Mouse (Mus musculus) heart, adult 2 months (tissue): ENCODE results near the gene Bloc1s3.

Experiments used
- CTCF ChIP-seq: fragments of 200-600 bp; IDR thresholded peaks from 2 replicates; pipeline ENCODE4 v1.8.1; 2022; ENCODE audit warnings: antibody characterized with exemption, mild to moderate bottlenecking, moderate library complexity
- EP300 ChIP-seq: fragments of 200-500 bp; IDR thresholded peaks from 2 replicates; pipeline ENCODE4 v1.6.1; 2011; ENCODE audit warnings: low read depth, low read length, control low read depth; ENCODE audit not compliant: insufficient read depth
- POLR2A ChIP-seq: fragments of 200-500 bp; IDR thresholded peaks from 2 replicates; pipeline ENCODE4 v1.6.1; 2011; ENCODE audit warnings: mild to moderate bottlenecking, low read depth, low read length, control low read depth; ENCODE audit not compliant: insufficient read depth

GRCm38 (mm10) chr7:19469404-19469803 lies 38.8 kb downstream of the Bloc1s3 start:
- no peak for TF ChIP-seq POLR2A
- no peak for TF ChIP-seq CTCF
- no peak for TF ChIP-seq EP300
